Mouse (Mus musculus) liver, adult 10 weeks (tissue): ENCODE results near the gene Mrps16. TPM values are rescaled to one million over a fixed set of nuclear protein-coding genes. Genes with fewer than 3 reads are reported as not detected.

Experiments used
- polyA plus RNA-seq: library from polyadenylated mRNA; stranded (reverse); fragments of 350-450 nt; fragmentation: Illumina TruSeq; extraction: RNeasy Lipid Tissue Mini Kit (QIAGEN cat#74804); gene quantifications from one replicate; pipeline ENCODE4 v1.2.3, GENCODE M21; 2014; ENCODE audit warnings: low read depth, low replicate concordance

Mrps16 gene
- polyA plus RNA-seq: 10.7 TPM

GRCm38 (mm10) chr14:20393205-20393913 lies at the start of gene Mrps16:
Gene Mrps16 (minus strand): TSS chr14:20393634.

GRCm38 (mm10) chr14:20388441-20389129 lies 4.8 kb downstream of the Mrps16 start, which contains the start of gene Dnajc9:
Gene Dnajc9 (minus strand): TSS chr14:20388910.

GRCm38 (mm10) chr14:20347991-20348541 lies 45.4 kb downstream of the Mrps16 start, which contains the start of the genes Ecd and Fam149b:
Gene Ecd (minus strand): TSS chr14:20348121.
Gene Fam149b (plus strand): TSS chr14:20348162.

Other genes starting within 250 kb of the Mrps16 start
- gene Kcnk5, start 211.8 kb downstream of the Mrps16 start, polyA plus RNA-seq: 4.5 TPM
- gene Kcnk16, start 124.4 kb downstream of the Mrps16 start, polyA plus RNA-seq: not detected
- 7.3 TPM for gene Nudt13, start 98.9 kb downstream of the Mrps16 start, polyA plus RNA-seq
- gene Ecd, start 45.5 kb downstream of the Mrps16 start, polyA plus RNA-seq: 15.5 TPM
- gene Fam149b, start 45.5 kb downstream of the Mrps16 start, polyA plus RNA-seq: 18.3 TPM
- gene Dnajc9, start 4.7 kb downstream of the Mrps16 start, polyA plus RNA-seq: 14.9 TPM
- not detected for gene Cfap70, start 58.6 kb upstream of the Mrps16 start, polyA plus RNA-seq
- gene Anxa7, start 86.5 kb upstream of the Mrps16 start, polyA plus RNA-seq: 69.3 TPM
- gene Mss51, start 103.3 kb upstream of the Mrps16 start, polyA plus RNA-seq: 0.82 TPM
- 62.6 TPM for gene Ppp3cb, start 152.9 kb upstream of the Mrps16 start, polyA plus RNA-seq
- gene Usp54, start 247.4 kb upstream of the Mrps16 start, polyA plus RNA-seq: 1.6 TPM